Mouse (Mus musculus) spleen, adult 2 months (tissue): ENCODE results near the gene Smarca4. TPM values are rescaled to one million over a fixed set of nuclear protein-coding genes. Genes with fewer than 3 reads are reported as not detected.

Source experiments
- DNase-seq, 2 experiments: peaks; one replicate each; pipeline versions ENCODE4 v3.0.0 to v3.0.0-alpha.2; 2012 to 2021; ENCODE audit warnings: low spot score in 2 of 2, low read depth in 1 of 2
- H3K27ac ChIP-seq: fragments of 200-500 bp; 2 replicates; pipeline ENCODE4 v1.5.1; 2012; ENCODE audit warnings: low read length, inconsistent platforms; ENCODE audit not compliant: insufficient read depth
- H3K27me3 ChIP-seq: fragments of 200-500 bp; 2 replicates; pipeline ENCODE4 v1.6.1; 2012; ENCODE audit warnings: mild to moderate bottlenecking, moderate library complexity, low read length, inconsistent platforms; ENCODE audit not compliant: control insufficient read depth, insufficient read depth
- H3K36me3 ChIP-seq: fragments of 200-500 bp; 2 replicates; pipeline ENCODE4 v1.6.1; 2012; ENCODE audit warnings: mild to moderate bottlenecking, low read length, inconsistent platforms; ENCODE audit not compliant: control insufficient read depth, insufficient read depth
- H3K4me1 ChIP-seq: fragments of 200-500 bp; 2 replicates; pipeline ENCODE4 v1.6.1; 2011; ENCODE audit warnings: inconsistent platforms; ENCODE audit not compliant: control insufficient read depth, insufficient read depth, insufficient read length
- H3K4me3 ChIP-seq: fragments of 200-500 bp; 2 replicates; pipeline ENCODE4 v1.5.1; 2011; ENCODE audit warnings: mild to moderate bottlenecking, inconsistent platforms; ENCODE audit not compliant: insufficient read depth, insufficient read length; ENCODE audit errors: extremely low read depth
- CTCF ChIP-seq: fragments of 200-500 bp; IDR thresholded peaks from 2 replicates; pipeline ENCODE4 v1.5.1; 2011; ENCODE audit warnings: mild to moderate bottlenecking, inconsistent platforms; ENCODE audit not compliant: insufficient read depth, insufficient read length, insufficient replicate concordance; ENCODE audit errors: extremely low read depth
- POLR2A ChIP-seq: fragments of 200-500 bp; IDR thresholded peaks from 2 replicates; pipeline ENCODE4 v1.6.1; 2011; ENCODE audit warnings: low read depth, low read length, inconsistent platforms
- WGBS: fragments of 180-500 bp; shearing (Covaris S2); methylation state at CpG from one replicate; pipeline ENCODE4 v1.1.7; 2018; 5-methylcytosine and 5-hydroxymethylcytosine counted together
- polyA plus RNA-seq: library from polyadenylated mRNA; depleted of rRNA; stranded (reverse); fragments of >200 nt; gene quantifications from 2 replicates; pipeline ENCODE4 v1.2.3, GENCODE M21; 2012

Smarca4 gene
- polyA plus RNA-seq, 1 experiment, result 30.2 TPM

- 97% methylated on average over 1 of the region's 1 CpGs for WGBS
- Histone ChIP-seq H3K4me1 (no peaks in the 10 kb centered on the region), H3K36me3 (peaks cover 15% of the 10 kb centered on the region), H3K4me3 (no peak overlapping the region), H3K27me3 (no peaks in the 10 kb centered on the region), H3K27ac (no peak overlapping the region)
- TF ChIP-seq CTCF, result no peak
- no peak for TF ChIP-seq POLR2A
- no peak for DNase-seq
Measured at GRCm38 (mm10) chr9:21576286-21576685, 39.7 kb upstream of the Smarca4 start.

- no peak for TF ChIP-seq POLR2A
- TF ChIP-seq CTCF, result no peak
- Histone ChIP-seq H3K36me3 (peaks cover 15% of the 10 kb centered on the region), H3K4me1 (no peaks in the 10 kb centered on the region), H3K27ac (no peak overlapping the region), H3K4me3 (no peak overlapping the region), H3K27me3 (no peaks in the 10 kb centered on the region)
- 80% methylated on average over 3 of the region's 3 CpGs for WGBS
- DNase-seq, result no peak
Measured at GRCm38 (mm10) chr9:21578226-21578625, 37.7 kb upstream of the Smarca4 start.

GRCm38 (mm10) chr9:21585401-21585800 is 30.6 kb upstream of the Smarca4 start:
- 97% methylated on average over 1 of the region's 1 CpGs for WGBS
- H3K27ac ChIP-seq, result no peak overlapping the region
- no peak for TF ChIP-seq POLR2A
- TF ChIP-seq CTCF, result no peak
- H3K4me3 ChIP-seq, result no peak overlapping the region
- peaks cover 28% of the 10 kb centered on the region for H3K36me3 ChIP-seq
- no peaks in the 10 kb centered on the region for H3K4me1 ChIP-seq
- DNase-seq, result no peak
- H3K27me3 ChIP-seq, result no peaks in the 10 kb centered on the region

GRCm38 (mm10) chr9:21587678-21588349 is 28.2 kb upstream of the Smarca4 start:
- no peak for DNase-seq
- Histone ChIP-seq H3K4me3 (no peak overlapping the region), H3K36me3 (peaks cover 27% of the 10 kb centered on the region), H3K27ac (no peak overlapping the region), H3K27me3 (no peaks in the 10 kb centered on the region), H3K4me1 (peaks cover 3% of the 10 kb centered on the region; the same call in 1 of the 2 replicates)
- no peak for TF ChIP-seq POLR2A
- TF ChIP-seq CTCF, result no peak
- 92% methylated on average over 23 of the region's 23 CpGs for WGBS

- 86% methylated on average over 8 of the region's 8 CpGs for WGBS
- Histone ChIP-seq H3K4me3 (no peak overlapping the region), H3K27me3 (no peaks in the 10 kb centered on the region), H3K4me1 (peaks cover 3% of the 10 kb centered on the region; the same call in 1 of the 2 replicates), H3K27ac (no peak overlapping the region), H3K36me3 (peaks cover 23% of the 10 kb centered on the region)
- no peak for DNase-seq
- TF ChIP-seq CTCF (no peak), POLR2A (no peak)
Measured at GRCm38 (mm10) chr9:21588350-21588749, 27.6 kb upstream of the Smarca4 start.

GRCm38 (mm10) chr9:21589538-21589937 is 26.4 kb upstream of the Smarca4 start:
- 94% methylated on average over 5 of the region's 5 CpGs for WGBS
- Histone ChIP-seq H3K4me1 (peaks cover 9% of the 10 kb centered on the region; the same call in 1 of the 2 replicates), H3K27me3 (no peaks in the 10 kb centered on the region), H3K27ac (no peak overlapping the region), H3K4me3 (no peak overlapping the region), H3K36me3 (peaks cover 19% of the 10 kb centered on the region)
- no peak for TF ChIP-seq POLR2A
- no peak for TF ChIP-seq CTCF
- no peak for DNase-seq

GRCm38 (mm10) chr9:21591127-21591830 is 24.7 kb upstream of the Smarca4 start:
- no peak overlapping the region for H3K27ac ChIP-seq
- no peak for TF ChIP-seq CTCF
- TF ChIP-seq POLR2A, result no peak
- H3K27me3 ChIP-seq, result no peaks in the 10 kb centered on the region
- 77% methylated on average over 6 of the region's 6 CpGs for WGBS
- DNase-seq, result peak in 1 of 2 experiments; percentile 41
- H3K4me3 ChIP-seq, result no peak overlapping the region
- peaks cover 19% of the 10 kb centered on the region for H3K36me3 ChIP-seq
- peaks cover 9% of the 10 kb centered on the region; the same call in 1 of the 2 replicates for H3K4me1 ChIP-seq
